Mouse (Mus musculus): ENCODE data around the gene Gm17660. TPM values are rescaled to one million over a fixed set of nuclear protein-coding genes. Genes with fewer than 3 reads are reported as not detected.

The Gm17660 gene
- not detected in 2 replicates for total RNA-seq (2012; rRNA removed)
- not detected for polyA plus RNA-seq (2012; ENCODE audit: insufficient read depth in 1 of 2, insufficient read length in 2 of 2, low read depth in 1 of 2, low replicate concordance in 2 of 2, missing spikeins in 1 of 2)

DNA sequence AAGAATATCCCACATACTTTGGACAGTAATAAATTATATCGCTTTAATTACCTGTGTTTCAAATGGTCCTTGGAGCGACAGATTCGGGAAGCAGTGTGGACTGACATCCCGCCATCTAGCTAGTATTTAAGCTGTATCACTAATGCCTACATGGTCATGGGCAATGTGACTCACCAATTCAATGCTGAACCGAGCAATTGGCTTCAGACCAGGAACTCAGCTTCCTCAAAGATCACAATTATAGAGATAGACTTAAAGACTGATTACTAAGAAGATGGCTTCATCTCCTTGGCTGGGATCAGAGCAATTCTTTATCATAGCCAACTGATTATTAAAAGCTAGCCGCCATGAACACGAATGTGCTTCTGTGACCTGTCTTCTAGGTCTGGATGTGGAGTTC is at the start of gene Gm17660:
Gene Gm17660 (minus strand): TSS at position 101 of the 400 bp plus-strand sequence.
- no peak within 1 kb of the TSS for H3K27ac ChIP-seq (ENCODE audit: control insufficient read depth, low read depth, low read length)
- no peak for DNase-seq (ENCODE audit: low read depth, low spot score)
- no peaks in the 10 kb centered on the region for H3K9me3 ChIP-seq (replicated peaks; ENCODE audit: insufficient read depth, low read length)
- no peaks in the 10 kb centered on the region for H3K36me3 ChIP-seq (ENCODE audit: control insufficient read depth in 1 of 2, insufficient read depth in 2 of 2, low read length in 2 of 2)
- H3K27me3 ChIP-seq (ENCODE audit: control insufficient read depth in 1 of 2, insufficient read depth in 2 of 2, low read length in 2 of 2), result no peaks in the 10 kb centered on the region
- no peaks in the 10 kb centered on the region for H3K4me1 ChIP-seq (ENCODE audit: control insufficient read depth in 1 of 2, insufficient read depth in 2 of 2, low read length in 2 of 2)
- H3K9ac ChIP-seq (ENCODE audit: control insufficient read depth, low read depth, low read length, poor library complexity, severe bottlenecking), result no peak within 1 kb of the TSS
- TF ChIP-seq BHLHE40 (IDR thresholded peaks at IDR 0.05; ENCODE audit: borderline replicate concordance, low read depth, low read length) (no peak), EP300 (IDR thresholded peaks at IDR 0.05; ENCODE audit: low read depth in 1 of 2, low read length in 2 of 2) (no peak), MAZ (IDR thresholded peaks at IDR 0.05; ENCODE audit: low read depth, low read length) (no peak), USF1 (IDR thresholded peaks at IDR 0.05; ENCODE audit: low read depth, low read length) (no peak), MXI1 (IDR thresholded peaks at IDR 0.05; ENCODE audit: low read depth, low read length) (no peak), ZMIZ1 (IDR thresholded peaks at IDR 0.05; ENCODE audit: low read depth, low read length) (no peak), CHD1 (IDR thresholded peaks at IDR 0.05; ENCODE audit: low read depth, low read length) (no peak), ZC3H11A (IDR thresholded peaks at IDR 0.05; ENCODE audit: low read depth, low read length) (no peak), CTCF (IDR thresholded peaks at IDR 0.05 in 2 of 3, conservative IDR thresholded peaks at IDR 0.05 in 1 of 3; ENCODE audit: control insufficient read depth in 1 of 3, insufficient read depth in 1 of 3, low read depth in 2 of 3, low read length in 3 of 3, poor library complexity in 1 of 3, severe bottlenecking in 1 of 3) (no peak), TCF12 (IDR thresholded peaks at IDR 0.05; ENCODE audit: low read depth, low read length) (no peak), HCFC1 (IDR thresholded peaks at IDR 0.05; ENCODE audit: low read depth, low read length) (no peak), ETS1 (IDR thresholded peaks at IDR 0.05; ENCODE audit: low read depth, low read length) (no peak), TBP (IDR thresholded peaks at IDR 0.05; ENCODE audit: low read depth, low read length) (no peak), USF2 (IDR thresholded peaks at IDR 0.05; ENCODE audit: borderline replicate concordance in 1 of 2, insufficient read depth in 1 of 2, low read depth in 1 of 2, low read length in 2 of 2) (no peak), SMC3 (IDR thresholded peaks at IDR 0.05; ENCODE audit: low read depth, low read length) (no peak), SIN3A (IDR thresholded peaks at IDR 0.05; ENCODE audit: low read length) (no peak), GABPA (IDR thresholded peaks at IDR 0.05; ENCODE audit: low read depth, low read length) (no peak), MYC (IDR thresholded peaks at IDR 0.05; ENCODE audit: low read depth, low read length) (no peak), UBTF (IDR thresholded peaks at IDR 0.05; ENCODE audit: borderline replicate concordance, insufficient read depth, low read depth, low read length) (no peak), ZNF384 (IDR thresholded peaks at IDR 0.05; ENCODE audit: low read depth, low read length) (no peak)
- H3K4me3 ChIP-seq (ENCODE audit: control insufficient read depth in 1 of 2, insufficient read depth in 1 of 2, low read depth in 2 of 2, low read length in 2 of 2), result no peak within 1 kb of the TSS
- H3K79me2 ChIP-seq (ENCODE audit: control insufficient read depth, insufficient read depth, low read length, poor library complexity), result no peaks in the 10 kb centered on the region
